Mouse (Mus musculus) lung, embryonic 14.5 days (tissue): ENCODE measurements at regions not wholly inside any gene's neighbourhood (a gene's known extent, or its start where the extent isn't known, plus 50 kb on each side); places are given as distances from the start of the nearest gene placed in this dataset.
A peak's percentile ranks its signal among the peaks of the same experiment; 100 is the strongest.

ENCODE experiments used
- ATAC-seq: fragments of 200-750 bp; cut with Nextera tagmentation; 2 replicates; pipeline ENCODE4 v1.8.0; 2017; ENCODE audit warnings: mild to moderate bottlenecking, moderate TSS enrichment, moderate library complexity; ENCODE audit not compliant: insufficient read depth
- DNase-seq: peaks from one replicate; pipeline ENCODE4 v3.0.0-alpha.2; 2015
- H3K27ac ChIP-seq: fragments of 300-500 bp; sonication (generic); 2 replicates; pipeline ENCODE4 v1.5.1; 2014; ENCODE audit warnings: low read depth, mild to moderate bottlenecking, moderate library complexity
- H3K27me3 ChIP-seq: fragments of 300-500 bp; sonication (generic); 2 replicates; pipeline ENCODE4 v1.6.1; 2014; ENCODE audit warnings: low read length, control low read depth; ENCODE audit not compliant: insufficient read depth
- H3K36me3 ChIP-seq: fragments of 300-500 bp; sonication (generic); 2 replicates; pipeline ENCODE4 v1.6.1; 2014; ENCODE audit warnings: control low read depth; ENCODE audit not compliant: insufficient read depth
- H3K4me1 ChIP-seq: fragments of 300-500 bp; sonication (generic); 2 replicates; pipeline ENCODE4 v1.6.1; 2014; ENCODE audit warnings: antibody characterized with exemption, control low read depth; ENCODE audit not compliant: insufficient read depth
- H3K4me2 ChIP-seq: fragments of 300-500 bp; sonication (generic); 2 replicates; pipeline ENCODE4 v1.6.1; 2014; ENCODE audit warnings: mild to moderate bottlenecking
- H3K4me3 ChIP-seq: fragments of 300-500 bp; sonication (generic); 2 replicates; pipeline ENCODE4 v1.5.1; 2014; ENCODE audit warnings: low read depth, low read length
- H3K9ac ChIP-seq: fragments of 300-500 bp; sonication (generic); 2 replicates; pipeline ENCODE4 v1.6.1; 2014
- H3K9me3 ChIP-seq: fragments of 300-500 bp; sonication (generic); 2 replicates; pipeline ENCODE4 v1.6.1; 2016; ENCODE audit warnings: low read depth, low read length, control low read depth
- CTCF ChIP-seq: IDR thresholded peaks from 2 replicates; pipeline ENCODE4 v1.5.1; 2016; ENCODE audit warnings: antibody characterized with exemption, low read depth
- WGBS: fragments of 180-500 bp; shearing (Covaris S2); extraction: QIAGEN DNeasy Blood & Tissue Kit; methylation state at CpG from one replicate; pipeline ENCODE4 v1.1.7; 2014; 5-methylcytosine and 5-hydroxymethylcytosine counted together

GRCm38 (mm10) chr13:16746451-16746850 lies 734.8 kb downstream of the Inhba start:
- no peak for ATAC-seq
- Histone ChIP-seq H3K9ac (no peak overlapping the region), H3K4me1 (no peaks in the 10 kb centered on the region), H3K27me3 (no peaks in the 10 kb centered on the region), H3K4me3 (no peak overlapping the region), H3K27ac (no peak overlapping the region), H3K36me3 (no peaks in the 10 kb centered on the region), H3K4me2 (no peak overlapping the region), H3K9me3 (no peaks in the 10 kb centered on the region)
- TF ChIP-seq CTCF: no peak
- no peak for DNase-seq
- WGBS: 79% methylated on average over 1 of the region's 1 CpGs

- Histone ChIP-seq H3K4me3 (no peak overlapping the region), H3K36me3 (no peaks in the 10 kb centered on the region), H3K9ac (no peak overlapping the region), H3K9me3 (no peaks in the 10 kb centered on the region), H3K27me3 (no peaks in the 10 kb centered on the region), H3K27ac (no peak overlapping the region), H3K4me2 (no peak overlapping the region), H3K4me1 (no peaks in the 10 kb centered on the region)
- no peak for TF ChIP-seq CTCF
- WGBS: 60% methylated on average over 3 of the region's 3 CpGs
- ATAC-seq: no peak
- no peak for DNase-seq
Measured at GRCm38 (mm10) chr13:16756264-16756663, 744.6 kb downstream of the Inhba start.

GRCm38 (mm10) chr13:16760045-16760444 lies 748.4 kb downstream of the Inhba start:
- TF ChIP-seq CTCF: no peak
- H3K27ac ChIP-seq: no peak overlapping the region
- no peak overlapping the region for H3K9ac ChIP-seq
- H3K36me3 ChIP-seq: no peaks in the 10 kb centered on the region
- no peak overlapping the region for H3K4me3 ChIP-seq
- no peaks in the 10 kb centered on the region for H3K9me3 ChIP-seq
- ATAC-seq (no peak), DNase-seq (no peak)
- H3K4me1 ChIP-seq: no peaks in the 10 kb centered on the region
- no peaks in the 10 kb centered on the region for H3K27me3 ChIP-seq
- no peak overlapping the region for H3K4me2 ChIP-seq

DNA sequence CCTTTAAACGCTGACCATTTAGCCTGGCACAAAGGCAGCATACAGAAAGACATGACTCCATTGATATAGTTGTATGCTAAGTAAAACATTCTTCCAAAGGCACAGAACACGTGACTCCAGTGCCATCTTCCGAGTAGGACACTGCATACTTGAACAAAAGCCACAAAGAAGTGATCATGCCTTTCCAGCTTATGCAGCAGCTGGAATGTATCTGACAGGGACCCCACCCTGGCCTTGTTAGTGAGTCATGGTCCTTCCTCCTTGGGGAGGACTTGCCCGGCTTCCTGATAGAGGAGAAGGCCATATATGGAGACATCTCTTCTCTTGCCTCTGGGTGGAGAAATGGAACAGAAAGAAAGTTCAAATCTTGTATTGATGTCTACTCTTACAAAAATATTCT lies 749.8 kb downstream of the Inhba start:
- Histone ChIP-seq H3K4me1 (no peaks in the 10 kb centered on the region), H3K36me3 (no peaks in the 10 kb centered on the region), H3K4me2 (no peak overlapping the region), H3K27me3 (no peaks in the 10 kb centered on the region), H3K9me3 (no peaks in the 10 kb centered on the region), H3K4me3 (no peak overlapping the region), H3K9ac (no peak overlapping the region), H3K27ac (no peak overlapping the region)
- DNase-seq: peak; percentile 18
- TF ChIP-seq CTCF: no peak
- no peak for ATAC-seq
- WGBS: 76% methylated on average over 4 of the region's 4 CpGs

DNA sequence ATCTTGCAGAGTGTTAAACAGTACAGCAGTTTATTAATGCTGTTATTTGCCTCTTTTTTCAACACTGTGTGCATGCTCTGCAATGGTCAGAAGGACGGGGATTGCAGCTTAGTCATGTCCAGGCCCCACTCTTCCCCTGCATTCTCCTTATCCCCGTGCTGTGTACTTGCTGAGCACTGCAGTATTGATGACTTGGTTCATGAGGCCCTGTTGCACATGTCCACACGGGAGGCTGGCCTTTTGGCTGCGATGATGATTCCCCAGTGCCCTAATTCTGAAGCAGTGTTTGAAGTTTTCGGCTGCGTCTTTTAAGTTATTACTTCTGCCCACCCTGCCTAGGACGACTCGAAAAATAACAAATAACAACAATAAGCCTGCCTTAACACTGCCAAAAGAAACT lies 750.7 kb downstream of the Inhba start:
- ATAC-seq (no peak), DNase-seq (no peak)
- Histone ChIP-seq H3K4me3 (no peak overlapping the region), H3K9me3 (no peaks in the 10 kb centered on the region), H3K4me1 (no peaks in the 10 kb centered on the region), H3K27me3 (no peaks in the 10 kb centered on the region), H3K4me2 (no peak overlapping the region), H3K27ac (no peak overlapping the region), H3K36me3 (no peaks in the 10 kb centered on the region), H3K9ac (no peak overlapping the region)
- TF ChIP-seq CTCF: no peak
- 80% methylated on average over 8 of the region's 8 CpGs for WGBS

DNA sequence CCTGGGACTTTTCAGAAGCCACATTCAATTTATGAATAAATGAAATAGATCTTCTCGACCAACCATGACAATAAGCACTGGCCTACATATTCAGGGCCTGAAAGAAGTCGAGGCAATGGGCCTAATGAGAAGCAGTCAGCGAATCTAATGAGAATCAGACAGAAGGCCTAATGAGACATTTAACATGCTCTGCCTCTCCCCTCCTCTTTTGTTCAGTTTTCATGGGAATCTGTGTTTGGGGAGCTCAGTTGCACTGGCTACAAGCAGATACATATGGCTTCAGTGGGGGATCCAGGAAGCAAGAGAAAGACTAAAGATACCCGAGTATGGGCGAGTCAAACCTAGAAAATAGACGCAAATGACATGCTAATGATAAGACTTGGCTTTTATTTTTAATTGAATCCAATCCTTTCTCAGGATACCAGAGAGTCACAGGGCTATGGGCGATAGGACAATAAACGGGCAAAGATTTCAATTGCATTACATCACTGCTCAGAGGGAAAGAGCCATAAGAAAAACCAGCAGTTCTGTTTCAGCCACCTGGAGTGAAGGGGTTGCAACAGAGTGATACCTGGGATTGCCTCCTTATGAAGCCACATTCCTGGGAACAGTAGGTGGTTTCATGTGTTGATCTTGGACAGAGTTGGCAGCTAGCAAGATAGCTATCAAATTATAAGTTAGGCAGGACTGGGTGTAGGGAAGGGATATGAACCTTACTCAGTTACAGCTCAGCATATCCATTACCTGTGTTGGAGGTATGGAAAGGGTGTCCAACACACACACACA lies 751.3 kb downstream of the Inhba start:
- DNase-seq (no peak), ATAC-seq (0 out of 2 replicates have a peak, but pooled peaks have one; percentile 28)
- H3K36me3 ChIP-seq: no peaks in the 10 kb centered on the region
- H3K9me3 ChIP-seq: no peaks in the 10 kb centered on the region
- no peaks in the 10 kb centered on the region for H3K4me1 ChIP-seq
- no peak overlapping the region for H3K27ac ChIP-seq
- WGBS: 82% methylated on average over 8 of the region's 8 CpGs
- no peaks in the 10 kb centered on the region for H3K27me3 ChIP-seq
- no peak for TF ChIP-seq CTCF
- no peak overlapping the region for H3K4me2 ChIP-seq
- H3K4me3 ChIP-seq: no peak overlapping the region
- H3K9ac ChIP-seq: no peak overlapping the region

- H3K4me2 ChIP-seq: no peak overlapping the region
Measured at GRCm38 (mm10) chr13:16763746-16764145, 752.1 kb downstream of the Inhba start.

GRCm38 (mm10) chr13:16769409-16769808 lies 757.8 kb downstream of the Inhba start:
- 55% methylated on average over 2 of the region's 2 CpGs for WGBS

More at GRCm38 (mm10) chr13:16763746-16764145, 752.1 kb downstream of the Inhba start:
- no peak overlapping the region for H3K27ac ChIP-seq
- TF ChIP-seq CTCF: peak; percentile 78
- H3K4me3 ChIP-seq: no peak overlapping the region
- WGBS: 2% methylated on average over 2 of the region's 2 CpGs
- H3K9me3 ChIP-seq: no peaks in the 10 kb centered on the region
- ATAC-seq (no peak), DNase-seq (peak; percentile 66)
- no peaks in the 10 kb centered on the region for H3K36me3 ChIP-seq
- no peaks in the 10 kb centered on the region for H3K4me1 ChIP-seq
- no peaks in the 10 kb centered on the region for H3K27me3 ChIP-seq
- no peak overlapping the region for H3K9ac ChIP-seq

More at GRCm38 (mm10) chr13:16769409-16769808, 757.8 kb downstream of the Inhba start:
- TF ChIP-seq CTCF: no peak
- DNase-seq: no peak
- Histone ChIP-seq H3K27ac (no peak overlapping the region), H3K4me1 (no peaks in the 10 kb centered on the region), H3K36me3 (no peaks in the 10 kb centered on the region), H3K4me2 (no peak overlapping the region), H3K27me3 (no peaks in the 10 kb centered on the region), H3K9ac (no peak overlapping the region), H3K9me3 (no peaks in the 10 kb centered on the region), H3K4me3 (no peak overlapping the region)
- no peak for ATAC-seq
